Mouse (Mus musculus) liver, embryonic 11.5 days (tissue): Measurements from ENCODE around the gene Map1s. TPM values are rescaled to one million over a fixed set of nuclear protein-coding genes. Genes with fewer than 3 reads are reported as not detected.
A peak's percentile ranks its signal among the peaks of the same experiment; 100 is the strongest.

Source experiments
- ATAC-seq: fragments of 200-750 bp; cut with Nextera tagmentation; replicated peaks from 2 replicates; pipeline ENCODE4 v1.8.0; 2017; ENCODE audit warnings: moderate number of reproducible peaks, mild to moderate bottlenecking, moderate TSS enrichment, moderate library complexity; ENCODE audit not compliant: low FRiP score
- DNase-seq: peaks from one replicate; pipeline ENCODE4 v3.0.0-alpha.2; 2017; ENCODE audit warnings: low spot score
- H3K27ac ChIP-seq: fragments of 300-500 bp; sonication (generic); 2 replicates; pipeline ENCODE4 v1.5.1; 2014; ENCODE audit warnings: mild to moderate bottlenecking, low read depth, low read length, control low read depth
- H3K27me3 ChIP-seq: fragments of 300-500 bp; sonication (generic); replicated peaks from 2 replicates; pipeline ENCODE4 v1.6.1; 2014; ENCODE audit warnings: low read length, mixed read lengths; ENCODE audit not compliant: control insufficient read depth, insufficient read depth
- H3K36me3 ChIP-seq: fragments of 300-500 bp; sonication (generic); 2 replicates; pipeline ENCODE4 v1.6.1; 2014; ENCODE audit warnings: mild to moderate bottlenecking, low read length, moderate library complexity, mixed read lengths; ENCODE audit not compliant: control insufficient read depth, insufficient read depth
- H3K4me1 ChIP-seq: fragments of 300-500 bp; sonication (generic); replicated peaks from 2 replicates; pipeline ENCODE4 v1.6.1; 2014; ENCODE audit warnings: low read length, mixed read lengths; ENCODE audit not compliant: control insufficient read depth, insufficient read depth
- H3K4me2 ChIP-seq: fragments of 300-500 bp; sonication (generic); 2 replicates; pipeline ENCODE4 v1.6.1; 2014; ENCODE audit warnings: mild to moderate bottlenecking, control low read depth, moderate library complexity
- H3K4me3 ChIP-seq: fragments of 300-500 bp; sonication (generic); 2 replicates; pipeline ENCODE4 v1.5.1; 2014; ENCODE audit warnings: low read depth, low read length, control low read depth
- H3K9ac ChIP-seq: fragments of 300-500 bp; sonication (generic); 2 replicates; pipeline ENCODE4 v1.6.1; 2014; ENCODE audit warnings: low read depth, low read length, control low read depth
- H3K9me3 ChIP-seq: fragments of 300-500 bp; sonication (generic); 2 replicates; pipeline ENCODE4 v1.6.1; 2016; ENCODE audit warnings: low read length, inconsistent platforms, mixed read lengths; ENCODE audit not compliant: control insufficient read depth
- WGBS: fragments of 180-500 bp; shearing (Covaris S2); extraction: QIAGEN DNeasy Blood & Tissue Kit; methylation state at CpG from one replicate; pipeline ENCODE4 v1.1.7; 2014; 5-methylcytosine and 5-hydroxymethylcytosine counted together
- polyA plus RNA-seq: library from polyadenylated mRNA; unstranded; fragments of >200 nt; fragmentation: Nextera tagmentation; extraction: Ambion mirVana; gene quantifications from 2 replicates; pipeline ENCODE4 v1.2.1, GENCODE M21; 2014

The Map1s gene
- polyA plus RNA-seq, 1 experiment from 2014 or later: 49.0 TPM

- no peaks in the 10 kb centered on the region for H3K9me3 ChIP-seq
- ATAC-seq (no peak), DNase-seq (no peak)
- no peak overlapping the region for H3K9ac ChIP-seq
- H3K4me2 ChIP-seq: no peak overlapping the region
- no peaks in the 10 kb centered on the region for H3K27me3 ChIP-seq
- WGBS: 84% methylated on average over 2 of the region's 2 CpGs
- no peak overlapping the region for H3K4me3 ChIP-seq
- H3K4me1 ChIP-seq: peaks cover 3% of the 10 kb centered on the region
- no peak overlapping the region for H3K27ac ChIP-seq
- peaks cover 1% of the 10 kb centered on the region for H3K36me3 ChIP-seq
These were observed 4.8 kb upstream of the Map1s start for GRCm38 (mm10) chr8:70900872-70901387.

- no peak overlapping the region for H3K4me2 ChIP-seq
- H3K4me3 ChIP-seq: no peak overlapping the region
These were observed 3.5 kb upstream of the Map1s start for GRCm38 (mm10) chr8:70902211-70902610.

GRCm38 (mm10) chr8:70903112-70903511 lies 2.6 kb upstream of the Map1s start:
- H3K9me3 ChIP-seq: no peaks in the 10 kb centered on the region
- no peak for DNase-seq
- H3K4me3 ChIP-seq: no peak overlapping the region
- 49% methylated on average over 4 of the region's 4 CpGs for WGBS
- no peak for ATAC-seq
- no peaks in the 10 kb centered on the region for H3K36me3 ChIP-seq
- H3K4me2 ChIP-seq: no peak overlapping the region
- H3K27ac ChIP-seq: no peak overlapping the region
- H3K9ac ChIP-seq: no peak overlapping the region
- peaks cover 14% of the 10 kb centered on the region for H3K4me1 ChIP-seq
- no peaks in the 10 kb centered on the region for H3K27me3 ChIP-seq

More at GRCm38 (mm10) chr8:70902211-70902610, 3.5 kb upstream of the Map1s start:
- Histone ChIP-seq H3K4me1 (peaks cover 8% of the 10 kb centered on the region), H3K27me3 (no peaks in the 10 kb centered on the region), H3K27ac (no peak overlapping the region), H3K36me3 (no peaks in the 10 kb centered on the region), H3K9me3 (no peaks in the 10 kb centered on the region), H3K9ac (no peak overlapping the region)
- 47% methylated on average over 5 of the region's 5 CpGs for WGBS
- ATAC-seq: no peak
- DNase-seq: no peak

- ATAC-seq: no peak
- H3K9ac ChIP-seq: no peak overlapping the region
- H3K4me2 ChIP-seq: no peak overlapping the region
- H3K4me3 ChIP-seq: no peak overlapping the region
- no peak for DNase-seq
- H3K36me3 ChIP-seq: no peaks in the 10 kb centered on the region
- no peak overlapping the region for H3K27ac ChIP-seq
- H3K27me3 ChIP-seq: no peaks in the 10 kb centered on the region
- H3K4me1 ChIP-seq: peaks cover 12% of the 10 kb centered on the region
- H3K9me3 ChIP-seq: no peaks in the 10 kb centered on the region
These were observed 2.1 kb upstream of the Map1s start for GRCm38 (mm10) chr8:70903582-70903981.

GRCm38 (mm10) chr8:70904532-70904931 lies 1.2 kb upstream of the Map1s start:
- Histone ChIP-seq H3K27ac (no peak overlapping the region), H3K4me3 (peak overlapping the region; percentile 3; the same call in 1 of the 2 replicates), H3K9ac (no peak overlapping the region), H3K36me3 (no peaks in the 10 kb centered on the region), H3K27me3 (no peaks in the 10 kb centered on the region), H3K4me1 (peaks cover 12% of the 10 kb centered on the region), H3K9me3 (no peaks in the 10 kb centered on the region), H3K4me2 (peak overlapping the region; percentile 1; the same call in 1 of the 2 replicates)
- WGBS: 45% methylated on average over 4 of the region's 4 CpGs
- DNase-seq (no peak), ATAC-seq (no peak)

- no peaks in the 10 kb centered on the region for H3K9me3 ChIP-seq
- H3K9ac ChIP-seq: peak overlapping the region; percentile 84
- H3K27me3 ChIP-seq: no peaks in the 10 kb centered on the region
- peaks cover 12% of the 10 kb centered on the region for H3K4me1 ChIP-seq
- H3K36me3 ChIP-seq: no peaks in the 10 kb centered on the region
- 10% methylated on average over 8 of the region's 8 CpGs for WGBS
- ATAC-seq: peak; percentile 4; the same call in 1 of the 2 replicates
- H3K4me3 ChIP-seq: peak overlapping the region; percentile 63
- DNase-seq: no peak
- peak overlapping the region; percentile 82 for H3K4me2 ChIP-seq
- H3K27ac ChIP-seq: peak overlapping the region; percentile 90
These were observed 285 bp upstream of the Map1s start for GRCm38 (mm10) chr8:70905463-70905830.

GRCm38 (mm10) chr8:70907518-70907917 lies 1.8 kb downstream of the Map1s start:
- peaks cover 16% of the 10 kb centered on the region for H3K36me3 ChIP-seq
- no peak overlapping the region for H3K27ac ChIP-seq
- ATAC-seq (0 out of 2 replicates have a peak, but pooled peaks have one; percentile 11), DNase-seq (no peak)
- H3K9ac ChIP-seq: no peak overlapping the region
- no peaks in the 10 kb centered on the region for H3K27me3 ChIP-seq
- H3K9me3 ChIP-seq: no peaks in the 10 kb centered on the region
- 73% methylated on average over 2 of the region's 2 CpGs for WGBS
- 0 out of 2 replicates have a peak overlapping the region, but pooled peaks have one; percentile 11 for H3K4me3 ChIP-seq
- H3K4me2 ChIP-seq: peak overlapping the region; percentile 82
- H3K4me1 ChIP-seq: peaks cover 12% of the 10 kb centered on the region

GRCm38 (mm10) chr8:70911596-70911995 lies 5.9 kb downstream of the Map1s start:
- WGBS: 86% methylated on average over 5 of the region's 5 CpGs
- ATAC-seq (no peak), DNase-seq (no peak)
- peaks cover 12% of the 10 kb centered on the region for H3K4me1 ChIP-seq
- peaks cover 51% of the 10 kb centered on the region for H3K36me3 ChIP-seq
- H3K27me3 ChIP-seq: no peaks in the 10 kb centered on the region
- no peak overlapping the region for H3K9ac ChIP-seq
- no peak overlapping the region for H3K4me2 ChIP-seq
- H3K4me3 ChIP-seq: no peak overlapping the region
- no peak overlapping the region for H3K27ac ChIP-seq
- no peaks in the 10 kb centered on the region for H3K9me3 ChIP-seq

GRCm38 (mm10) chr8:70912955-70913354 lies 7.2 kb downstream of the Map1s start:
- H3K9me3 ChIP-seq: no peaks in the 10 kb centered on the region
- no peak for ATAC-seq
- no peak overlapping the region for H3K27ac ChIP-seq
- no peak overlapping the region for H3K4me3 ChIP-seq
- WGBS: 95% methylated on average over 30 of the region's 30 CpGs
- no peak overlapping the region for H3K4me2 ChIP-seq
- no peak for DNase-seq
- no peaks in the 10 kb centered on the region for H3K4me1 ChIP-seq
- peaks cover 57% of the 10 kb centered on the region for H3K36me3 ChIP-seq
- no peak overlapping the region for H3K9ac ChIP-seq
- no peaks in the 10 kb centered on the region for H3K27me3 ChIP-seq
